Mouse (Mus musculus): Measurements from ENCODE around the gene Fbxl7.
"Not testable (repeated sequence)": the region's sequence is repeated elsewhere in the genome, so short reads cannot be mapped to it uniquely, and the experiment has no call there.

The Fbxl7 gene

GRCm38 (mm10) chr15:26816931-26817330 is 78.4 kb downstream of the Fbxl7 start:
- no peak for DNase-seq (ENCODE audit: extremely low spot score, low read depth, low spot score)

GRCm38 (mm10) chr15:26812856-26813255 is 82.5 kb downstream of the Fbxl7 start:
- DNase-seq (ENCODE audit: extremely low spot score, low read depth, low spot score), result no peak

- DNase-seq (ENCODE audit: extremely low spot score, low read depth, low spot score), result no peak
Observed at GRCm38 (mm10) chr15:26809569-26809968, 85.8 kb downstream of the Fbxl7 start.

- DNase-seq (ENCODE audit: extremely low spot score, low read depth, low spot score), result no peak
Observed at GRCm38 (mm10) chr15:26804046-26804445, 91.3 kb downstream of the Fbxl7 start.

GRCm38 (mm10) chr15:26799457-26800021 is 95.8 kb downstream of the Fbxl7 start:
- DNase-seq (ENCODE audit: extremely low spot score, low read depth, low spot score), result no peak

GRCm38 (mm10) chr15:26795937-26796336 is 99.4 kb downstream of the Fbxl7 start:
- no peak for DNase-seq (ENCODE audit: extremely low spot score, low read depth, low spot score)

DNA sequence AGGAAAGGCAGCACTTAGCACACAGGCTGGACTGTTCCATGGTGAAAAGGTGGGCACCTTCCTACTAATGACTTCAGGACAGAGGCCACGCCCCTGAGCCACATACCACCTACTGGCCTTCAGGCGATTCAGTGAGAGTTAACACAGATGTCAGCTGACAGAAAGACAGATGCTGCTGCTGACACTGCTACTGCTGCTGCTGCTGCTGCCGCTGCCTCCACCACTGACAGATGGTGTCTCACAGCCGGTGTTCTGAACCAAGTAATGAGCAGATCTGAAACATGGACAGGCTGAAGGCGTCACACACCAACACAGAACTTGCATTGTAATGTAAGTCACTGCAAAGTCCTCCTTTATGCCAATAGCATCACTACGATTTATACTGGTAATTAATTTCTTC is 99.9 kb downstream of the Fbxl7 start:
- no peak for DNase-seq (ENCODE audit: extremely low spot score, low read depth, low spot score)

GRCm38 (mm10) chr15:26787148-26787547 is 108.2 kb downstream of the Fbxl7 start:
- DNase-seq (ENCODE audit: extremely low spot score, low read depth, low spot score), result no peak

DNA sequence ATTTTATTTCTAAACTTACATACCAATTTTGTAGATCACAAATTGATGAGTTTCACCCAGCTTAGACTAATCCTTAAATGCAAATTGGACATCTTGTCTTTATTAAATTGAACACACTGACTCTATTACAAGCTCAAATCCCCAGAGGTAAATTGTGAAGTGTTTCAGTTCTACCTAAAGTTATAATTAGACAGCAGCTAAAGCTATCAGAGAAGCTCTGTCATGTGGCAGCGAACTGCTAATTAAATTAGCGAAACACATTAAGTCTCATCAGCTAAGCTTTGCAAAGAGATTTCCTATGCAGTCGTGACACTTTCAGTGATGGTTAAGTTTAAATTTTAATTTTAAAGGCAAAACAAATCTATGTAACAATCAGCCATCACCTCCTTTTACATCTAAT is 114.8 kb downstream of the Fbxl7 start:
- no peak for DNase-seq (ENCODE audit: extremely low spot score, low read depth, low spot score)

- DNase-seq (ENCODE audit: extremely low spot score, low read depth, low spot score), result no peak
Observed at GRCm38 (mm10) chr15:26779129-26779528, 116.3 kb downstream of the Fbxl7 start.

- no peak for DNase-seq (ENCODE audit: extremely low spot score, low read depth, low spot score)
Observed at GRCm38 (mm10) chr15:26775720-26776119, 119.7 kb downstream of the Fbxl7 start.

GRCm38 (mm10) chr15:26774895-26775294 is 120.5 kb downstream of the Fbxl7 start:
- DNase-seq (ENCODE audit: extremely low spot score, low read depth, low spot score), result no peak

DNA sequence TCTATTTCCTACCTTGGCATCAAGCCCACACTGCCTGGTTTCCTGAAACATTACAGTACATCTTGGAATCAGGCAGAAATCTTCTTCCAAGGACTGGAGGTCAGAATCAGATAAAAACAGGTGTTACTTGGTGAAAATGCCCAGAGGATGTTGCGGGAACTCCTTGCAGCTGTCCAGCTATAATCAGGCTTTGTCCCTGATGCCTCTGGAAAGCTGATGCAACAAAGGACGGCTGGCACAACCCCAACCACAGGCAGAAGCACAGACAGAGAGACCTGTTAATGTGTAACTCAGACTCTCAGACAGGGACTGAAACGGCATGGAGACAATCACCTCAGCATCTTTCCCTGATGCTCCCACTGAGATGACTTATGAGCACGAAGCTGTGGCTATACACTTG is 133.7 kb downstream of the Fbxl7 start:
- no peak for DNase-seq (ENCODE audit: extremely low spot score, low read depth, low spot score)

DNA sequence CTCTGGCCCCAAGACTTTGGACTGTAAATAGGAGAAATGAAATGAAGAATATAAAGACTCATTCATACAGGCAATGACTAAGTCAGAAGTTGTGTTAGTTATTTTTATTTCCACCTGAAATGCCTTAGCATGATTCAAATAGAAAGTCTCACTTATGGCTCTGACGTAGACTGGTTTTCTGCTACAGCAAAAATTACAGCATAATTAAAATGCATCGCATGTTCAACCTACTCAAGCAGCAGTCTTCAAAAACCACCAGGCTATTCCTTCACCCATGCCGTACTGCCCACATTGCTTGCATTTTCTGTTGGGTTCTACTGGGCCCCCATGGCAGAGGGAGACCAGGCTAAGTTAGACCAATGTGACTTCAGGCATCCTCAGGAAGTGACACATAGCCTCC is 146.9 kb downstream of the Fbxl7 start:
- no peak for DNase-seq (ENCODE audit: extremely low spot score, low read depth, low spot score)

DNA sequence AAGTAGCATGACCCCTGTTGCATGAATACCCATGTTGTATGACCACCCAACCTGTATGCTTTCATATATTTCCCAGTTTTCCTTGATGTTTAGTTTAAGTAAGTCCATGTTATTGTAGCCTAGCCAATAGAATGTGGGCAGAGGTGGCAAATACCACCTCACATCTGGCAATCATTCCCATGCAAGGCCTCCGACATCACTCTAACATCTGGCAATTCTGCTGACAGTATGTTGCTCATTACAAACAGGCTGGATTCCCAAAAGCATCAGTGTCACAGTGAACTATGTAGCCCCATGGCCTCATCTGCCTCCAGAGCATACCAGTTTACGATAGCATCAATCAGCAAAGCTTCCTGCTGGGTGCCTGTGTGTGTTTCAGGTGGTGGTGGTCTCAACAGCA is 163.0 kb downstream of the Fbxl7 start:
- DNase-seq (ENCODE audit: extremely low spot score, low read depth, low spot score), result no peak

DNA sequence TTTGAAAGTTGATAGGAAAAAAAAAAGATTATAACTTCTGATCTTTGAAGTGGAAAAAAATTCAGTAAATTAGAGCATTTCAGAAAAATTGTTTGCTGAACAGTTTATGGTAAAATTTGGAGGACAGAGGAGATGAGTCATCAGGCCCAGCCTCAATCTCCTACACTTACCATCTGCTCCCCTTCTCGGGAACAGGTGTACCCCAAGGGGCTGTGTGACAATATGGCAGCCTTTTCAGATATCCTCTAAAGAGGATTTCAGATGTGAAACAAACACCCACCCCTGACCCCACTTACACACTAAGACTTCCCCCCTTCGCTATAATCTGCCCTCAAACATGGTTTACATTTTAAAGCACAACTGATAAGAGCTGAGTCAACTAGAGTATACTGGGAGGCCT is 164.6 kb downstream of the Fbxl7 start:
- no peak for DNase-seq (ENCODE audit: extremely low spot score, low read depth, low spot score)

DNA sequence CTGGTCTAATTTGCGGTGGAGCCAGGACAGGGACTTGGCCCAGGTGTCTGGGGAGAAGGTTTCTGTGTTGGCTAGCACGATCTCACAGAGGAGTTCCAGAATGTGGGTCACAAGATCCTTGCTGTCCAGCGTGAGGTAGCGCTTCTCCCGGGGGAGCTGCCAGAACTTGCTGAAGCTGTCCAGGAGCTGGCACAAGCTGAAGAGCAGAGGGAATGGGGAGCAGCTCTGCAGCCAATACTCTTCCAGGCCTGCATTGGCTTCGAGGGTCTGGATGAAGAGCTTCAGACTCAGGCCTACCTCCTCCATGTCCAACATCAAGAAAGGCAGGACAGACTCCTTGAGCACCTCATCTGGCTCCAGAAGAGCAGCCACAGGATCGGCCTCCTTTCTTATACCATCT is 166.0 kb downstream of the Fbxl7 start:
- not testable (repeated sequence) for DNase-seq (ENCODE audit: extremely low spot score, low read depth, low spot score)

- DNase-seq (ENCODE audit: extremely low spot score, low read depth, low spot score), result no peak
Observed at GRCm38 (mm10) chr15:26718390-26719036, 176.9 kb downstream of the Fbxl7 start.

- no peak for DNase-seq (ENCODE audit: extremely low spot score, low read depth, low spot score)
Observed at GRCm38 (mm10) chr15:26717952-26718351, 177.4 kb downstream of the Fbxl7 start.

GRCm38 (mm10) chr15:26716181-26716580 is 179.2 kb downstream of the Fbxl7 start:
- no peak for DNase-seq (ENCODE audit: extremely low spot score, low read depth, low spot score)

GRCm38 (mm10) chr15:26715635-26716034 is 179.7 kb downstream of the Fbxl7 start:
- no peak for DNase-seq (ENCODE audit: extremely low spot score, low read depth, low spot score)

DNA sequence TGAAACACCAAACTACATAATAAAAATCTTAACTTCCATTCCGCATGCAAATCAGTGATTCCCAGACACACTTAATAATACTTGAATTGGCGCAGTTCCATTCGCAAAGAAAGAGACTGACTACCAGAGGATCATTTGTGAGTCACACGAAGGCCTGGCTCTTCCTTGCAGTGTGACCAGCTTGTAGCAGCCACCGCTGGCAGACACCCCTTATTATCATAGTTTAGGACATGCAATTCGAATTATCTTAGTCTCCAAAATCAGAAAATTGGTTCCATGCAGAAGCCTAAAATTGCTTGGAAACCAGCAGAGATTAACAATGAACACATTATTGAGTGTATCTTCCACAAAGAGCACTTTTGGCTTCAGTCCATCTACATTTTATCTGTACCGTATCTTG is 183.1 kb downstream of the Fbxl7 start:
- DNase-seq (ENCODE audit: extremely low spot score, low read depth, low spot score), result no peak

DNA sequence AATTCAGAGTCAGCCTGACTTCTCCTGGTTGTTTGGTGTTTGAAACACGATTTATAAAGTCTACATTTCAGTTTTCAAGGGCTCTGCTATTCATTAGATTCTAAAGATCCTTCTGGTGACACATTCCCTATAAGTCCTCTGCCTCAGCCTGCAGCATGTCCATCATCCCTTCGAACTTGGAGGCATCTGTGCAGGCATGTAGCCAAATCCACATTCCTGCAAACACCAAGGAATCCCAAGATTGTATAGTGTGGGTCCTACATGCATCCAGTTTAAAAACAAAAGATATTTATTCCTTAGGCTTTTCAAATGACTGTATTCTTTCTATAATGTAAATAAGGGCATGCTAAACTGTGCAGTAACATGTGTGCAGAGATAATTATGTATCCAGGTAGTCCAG is 190.4 kb downstream of the Fbxl7 start:
- no peak for DNase-seq (ENCODE audit: extremely low spot score, low read depth, low spot score)

All from hindlimb bud, embryonic 11.5 days (tissue).